ENCODE assay signal across 8 mouse cellular contexts in the genomic region with DNA sequence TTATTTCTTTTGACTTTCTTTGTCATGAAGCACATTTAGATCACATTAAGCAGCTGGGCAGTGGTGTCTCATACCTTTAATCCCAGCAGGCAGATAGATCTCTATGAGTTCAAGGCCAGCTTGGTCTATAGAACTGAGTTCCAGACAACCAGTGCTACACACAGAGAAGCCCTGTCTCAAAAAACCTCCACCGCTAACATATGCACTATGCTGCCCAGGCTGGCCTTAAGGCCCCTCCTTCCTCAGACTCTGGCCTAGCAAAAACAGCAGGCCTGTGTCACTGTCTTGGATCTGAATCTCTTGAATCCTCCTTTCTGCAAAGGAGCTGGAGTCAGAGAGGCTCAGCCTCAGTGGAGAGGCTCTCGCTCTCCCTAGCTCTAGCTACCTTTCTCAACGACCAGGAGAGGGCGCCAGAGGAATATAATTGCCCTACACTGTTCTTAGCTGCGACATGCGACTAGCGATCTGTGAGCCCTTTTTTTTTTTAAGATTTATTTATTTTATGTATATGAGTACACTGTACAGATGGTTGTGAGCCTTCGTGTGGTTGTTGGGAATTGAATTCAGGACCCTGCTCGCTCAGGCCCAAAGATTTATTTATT. TPM values are rescaled to one million over a fixed set of nuclear protein-coding genes. Genes with fewer than 3 reads are reported as not detected.
DNase-seq lines count a peak whose midpoint lies in the region; ATAC-seq and TF ChIP-seq lines count a peak whose summit lies in the region.

No protein-coding gene starts in this region.

- 7% methylated on average over 9 of the region's 9 CpGs for WGBS in limb, embryonic 13.5 days
- WGBS in stomach, embryonic 14.5 days, result 6% methylated on average over 9 of the region's 9 CpGs

- intact Hi-C loops in gastrocnemius, adult 2 months (cut with DNase I), result loop anchor here (1.0 to 5.0 kb wide), 2 partner anchors 62 to 198 kb away; no protein-coding TSS in a partner anchor

- H3K4me3 ChIP-seq in gastrocnemius, adult 2 months, result peak overlapping the region; percentile 19; the same call in 1 of the 2 replicates
- no peak overlapping the region for H3K4me3 ChIP-seq in limb, embryonic 13.5 days
- no peak overlapping the region for H3K4me3 ChIP-seq in stomach, embryonic 14.5 days (ENCODE audit: low read depth, low read length)

- no peaks in the 10 kb centered on the region for H3K36me3 ChIP-seq in limb, embryonic 13.5 days
- H3K36me3 ChIP-seq in stomach, embryonic 14.5 days (ENCODE audit: control insufficient read depth, insufficient read depth, low read length), result no peaks in the 10 kb centered on the region

- no peaks in the 10 kb centered on the region for H3K4me1 ChIP-seq in limb, embryonic 13.5 days
- no peaks in the 10 kb centered on the region for H3K4me1 ChIP-seq in stomach, embryonic 14.5 days (ENCODE audit: control insufficient read depth, insufficient read depth, low read length)

- peak; percentile 53 to 64 for DNase-seq in urinary bladder, adult 18-20 months (ENCODE audit: low spot score in 2 of 2)
- no peak for DNase-seq in urinary bladder, adult 2 months (ENCODE audit: low spot score)
- peak; percentile 84 to 91 for DNase-seq in cerebellum, postnatal 36 days
- peak; percentile 82 for DNase-seq in gastrocnemius, adult 2 months
- DNase-seq in kidney, adult 8-10 months, result peak; percentile 68 to 83

- no peaks in the 10 kb centered on the region for H3K9me3 ChIP-seq in limb, embryonic 13.5 days
- no peaks in the 10 kb centered on the region for H3K9me3 ChIP-seq in stomach, embryonic 14.5 days (ENCODE audit: control insufficient read depth, low read depth, low read length)

- H3K9ac ChIP-seq in limb, embryonic 13.5 days, result no peak overlapping the region
- H3K9ac ChIP-seq in stomach, embryonic 14.5 days (replicated peaks; ENCODE audit: low read depth, low read length), result no peak overlapping the region

- H3K4me2 ChIP-seq in limb, embryonic 13.5 days (replicated peaks), result no peak overlapping the region
- H3K4me2 ChIP-seq in stomach, embryonic 14.5 days (replicated peaks; ENCODE audit: low read depth, low read length), result no peak overlapping the region

- H3K27ac ChIP-seq in gastrocnemius, adult 2 months, result no peak overlapping the region
- no peak overlapping the region for H3K27ac ChIP-seq in limb, embryonic 13.5 days
- H3K27ac ChIP-seq in stomach, embryonic 14.5 days (ENCODE audit: low read length), result no peak overlapping the region

- no peaks in the 10 kb centered on the region for H3K27me3 ChIP-seq in limb, embryonic 13.5 days
- no peaks in the 10 kb centered on the region for H3K27me3 ChIP-seq in stomach, embryonic 14.5 days (ENCODE audit: control insufficient read depth, insufficient read depth, low read length)

- peak; percentile 83; the same call in 1 of the 2 replicates for ATAC-seq in limb, embryonic 13.5 days (ENCODE audit: low FRiP score, low read depth)
- ATAC-seq in monocyte, adult 5-6 weeks (replicated peaks; ENCODE audit: insufficient number of reproducible peaks, low FRiP score, low TSS enrichment, poor library complexity, severe bottlenecking), result peak; percentile 71
- peak; percentile 82 for ATAC-seq in stomach, embryonic 14.5 days (ENCODE audit: insufficient number of reproducible peaks, insufficient read depth, low FRiP score, low read depth)

- TF ChIP-seq CTCF in gastrocnemius, adult 2 months (IDR thresholded peaks at IDR 0.05), result peak; percentile 84

RNA-seq across cellular contexts. Expression of a gene that starts 13.7 kb away (rescaled TPM):
- polyA plus RNA-seq in urinary bladder, adult 2 months (2012; rRNA removed), result not detected in 2 replicates
- not detected for total RNA-seq in gastrocnemius, adult 2 months (2021)
- not detected in 2 replicates for polyA plus RNA-seq in limb, embryonic 13.5 days (2015; fragmentation: Nextera tagmentation; extraction: Ambion mirVana)
- total RNA-seq in monocyte, adult 5-6 weeks (2017), result not detected in 3 replicates
- 0.38 TPM in 1 of 2 replicates, not detected in the other for polyA plus RNA-seq in stomach, embryonic 14.5 days (2014; fragmentation: Nextera tagmentation; extraction: Ambion mirVana)

RNA-seq across cellular contexts. Expression of a gene that starts 18.3 kb away (rescaled TPM):
- 1.3 and 1.5 TPM in 2 replicates for polyA plus RNA-seq in urinary bladder, adult 2 months (2012; rRNA removed)
- total RNA-seq in gastrocnemius, adult 2 months (2021), result under 1 TPM; 0.08 to 0.31 TPM
- 0.61 and 1.0 TPM in 2 replicates for polyA plus RNA-seq in limb, embryonic 13.5 days (2015; fragmentation: Nextera tagmentation; extraction: Ambion mirVana)
- total RNA-seq in monocyte, adult 5-6 weeks (2017), result 0.78 to 1.4 TPM in 2 of 3 replicates, not detected in the other
- 3.1 and 4.1 TPM in 2 replicates for polyA plus RNA-seq in stomach, embryonic 14.5 days (2014; fragmentation: Nextera tagmentation; extraction: Ambion mirVana)

RNA-seq across cellular contexts. Expression of a gene that starts 21.5 kb away (rescaled TPM):
- 22.1 and 25.6 TPM in 2 replicates for polyA plus RNA-seq in urinary bladder, adult 2 months (2012; rRNA removed)
- 10 to 100 TPM; 14.4 to 15.8 TPM for total RNA-seq in gastrocnemius, adult 2 months (2021)
- polyA plus RNA-seq in limb, embryonic 13.5 days (2015; fragmentation: Nextera tagmentation; extraction: Ambion mirVana), result 33.4 and 36.0 TPM in 2 replicates
- 11.0 to 15.9 TPM (median 11.5 TPM) in 3 replicates for total RNA-seq in monocyte, adult 5-6 weeks (2017)
- polyA plus RNA-seq in stomach, embryonic 14.5 days (2014; fragmentation: Nextera tagmentation; extraction: Ambion mirVana), result 24.4 TPM in 2 replicates

RNA-seq across cellular contexts. Expression of a gene that starts 24.0 kb away (rescaled TPM):
- 594 and 906 TPM in 2 replicates for polyA plus RNA-seq in urinary bladder, adult 2 months (2012; rRNA removed)
- 100 to 1,000 TPM; 451 to 508 TPM for total RNA-seq in gastrocnemius, adult 2 months (2021)
- 1,016 and 1,039 TPM in 2 replicates for polyA plus RNA-seq in limb, embryonic 13.5 days (2015; fragmentation: Nextera tagmentation; extraction: Ambion mirVana)
- total RNA-seq in monocyte, adult 5-6 weeks (2017), result 966 to 1,078 TPM (median 1,028 TPM) in 3 replicates
- 1,227 and 1,272 TPM in 2 replicates for polyA plus RNA-seq in stomach, embryonic 14.5 days (2014; fragmentation: Nextera tagmentation; extraction: Ambion mirVana)

RNA-seq across cellular contexts. Expression of a gene that starts 34.4 kb away (rescaled TPM):
- polyA plus RNA-seq in urinary bladder, adult 2 months (2012; rRNA removed), result 335 and 503 TPM in 2 replicates
- total RNA-seq in gastrocnemius, adult 2 months (2021), result 100 to 1,000 TPM in 1 of 2 experiments, 1 to 10 TPM in 1; 8.8 to 105 TPM
- polyA plus RNA-seq in limb, embryonic 13.5 days (2015; fragmentation: Nextera tagmentation; extraction: Ambion mirVana), result 4.5 and 6.2 TPM in 2 replicates
- 4.3 to 13.1 TPM (median 4.5 TPM) in 3 replicates for total RNA-seq in monocyte, adult 5-6 weeks (2017)
- 6.4 and 6.7 TPM in 2 replicates for polyA plus RNA-seq in stomach, embryonic 14.5 days (2014; fragmentation: Nextera tagmentation; extraction: Ambion mirVana)
